Mouse (Mus musculus) adrenal gland, adult (tissue): ENCODE measurements around the gene Olfr1289.

Experiments used
- DNase-seq, 2 experiments: peaks; one replicate each; pipeline ENCODE4 v3.0.0; 2022 to 2023; ENCODE audit warnings: low spot score in 1 of 2; ENCODE audit not compliant: inconsistent age in 2 of 2

Olfr1289 gene

DNA sequence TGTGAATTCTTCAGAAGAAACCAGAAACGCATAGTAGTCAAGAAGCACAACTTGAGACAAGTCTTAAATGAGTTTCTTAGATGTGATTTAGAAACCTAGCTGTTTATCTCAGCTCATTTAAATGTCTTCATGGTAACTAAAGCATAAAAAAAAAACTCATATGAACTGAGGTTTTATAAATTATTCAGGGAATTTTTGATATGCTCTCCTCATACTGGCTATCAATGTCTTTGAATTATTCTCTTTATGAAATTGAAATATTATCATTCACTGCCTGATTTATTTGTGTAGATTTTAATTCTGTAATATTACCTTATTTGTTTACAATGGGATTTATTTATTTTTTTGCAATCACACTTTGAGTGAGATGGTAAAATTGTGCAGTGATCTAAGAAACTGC lies at the start of gene Olfr1289:
Gene Olfr1289, plus strand, starts transcription at position 301 of the 400 bp plus-strand sequence.
- DNase-seq = no peak

DNA sequence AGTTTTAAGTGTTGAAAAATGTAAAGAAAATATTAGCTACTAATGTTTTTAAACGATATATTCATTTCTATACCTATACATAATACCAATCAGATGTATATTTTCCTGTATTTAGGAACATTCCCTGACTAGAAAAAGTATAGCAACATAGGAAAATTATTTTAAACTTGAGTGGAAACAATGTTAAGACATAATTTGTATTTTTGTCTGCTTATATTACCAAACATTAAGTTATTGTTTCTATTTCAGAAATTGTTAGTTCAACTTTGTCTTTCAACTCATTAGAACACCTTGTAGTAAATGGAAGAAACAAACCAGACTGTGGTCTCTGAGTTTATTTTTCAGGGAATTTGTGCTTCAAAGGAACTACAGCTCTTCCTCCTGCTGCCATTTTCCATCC lies 31.8 kb upstream of the Olfr1289 start, which contains the start of gene Olfr1287:
Gene Olfr1287, plus strand, starts transcription at position 301 of the 400 bp plus-strand sequence.
- DNase-seq = no peak

DNA sequence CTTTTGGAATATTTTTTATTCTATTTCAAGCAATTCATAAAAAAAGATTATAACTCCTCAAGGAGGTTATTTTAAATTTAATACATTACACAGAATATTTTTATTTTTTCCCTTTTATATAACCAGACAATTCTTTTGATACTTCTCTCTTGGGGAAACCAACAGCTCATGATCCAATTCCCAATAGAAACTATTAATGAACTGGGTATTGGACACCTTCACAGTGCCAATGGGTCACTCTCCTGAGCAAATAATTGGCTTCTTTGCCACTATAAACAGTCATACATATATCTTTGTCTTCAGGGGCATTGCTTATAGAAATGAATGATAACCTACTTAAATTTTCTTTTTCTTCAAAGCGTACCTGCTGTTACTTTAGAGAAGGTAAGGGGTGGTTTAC lies 6.8 kb upstream of the Olfr1289 start, which contains the start of gene Olfr1288:
Gene Olfr1288, plus strand, starts transcription at position 301 of the 400 bp plus-strand sequence.
- no peak for DNase-seq

DNA sequence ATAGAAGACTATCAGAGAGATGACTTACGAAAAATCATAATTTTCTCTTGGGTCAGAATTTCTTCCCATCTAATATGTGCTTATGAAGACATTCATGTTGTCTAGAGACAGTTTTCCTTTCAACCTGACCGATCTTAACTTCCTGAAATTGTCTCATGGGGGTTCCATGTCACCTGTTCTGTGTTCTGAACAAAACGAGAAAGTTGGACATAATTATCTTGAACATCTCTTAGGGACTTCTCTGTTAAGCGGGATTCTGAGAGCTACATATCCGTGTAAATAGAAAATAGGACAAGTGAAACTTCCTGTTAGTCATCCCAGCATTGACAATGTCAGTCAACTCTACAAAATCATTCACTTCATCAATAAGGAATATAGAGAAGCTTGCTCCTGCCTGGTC lies 13.1 kb downstream of the Olfr1289 start, which contains the start of gene Olfr1290:
Gene Olfr1290, minus strand, starts transcription at position 101 of the 400 bp plus-strand sequence.
- DNase-seq = no peak

DNA sequence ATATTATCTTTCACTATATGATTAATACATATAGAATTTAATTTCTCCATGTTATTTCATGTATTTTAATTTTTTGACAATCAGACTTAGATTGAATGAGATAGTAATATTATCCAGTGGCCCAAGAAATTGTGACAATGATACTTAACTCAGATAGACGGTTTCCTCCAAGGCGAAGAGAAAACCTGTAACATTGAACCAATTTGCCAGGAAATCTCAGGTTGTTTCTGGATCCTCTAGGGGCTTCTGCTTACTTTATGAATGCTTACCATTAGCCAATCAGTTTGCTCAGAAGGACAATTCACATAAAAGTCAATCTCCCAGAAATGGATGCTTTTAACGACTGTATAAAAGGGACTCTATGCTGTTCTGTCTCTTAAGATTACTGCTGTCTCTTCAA lies 16.3 kb downstream of the Olfr1289 start, which contains the start of gene Olfr1291-ps1:
Gene Olfr1291-ps1, plus strand, starts transcription at position 301 of the 400 bp plus-strand sequence.
- DNase-seq = no peak

DNA sequence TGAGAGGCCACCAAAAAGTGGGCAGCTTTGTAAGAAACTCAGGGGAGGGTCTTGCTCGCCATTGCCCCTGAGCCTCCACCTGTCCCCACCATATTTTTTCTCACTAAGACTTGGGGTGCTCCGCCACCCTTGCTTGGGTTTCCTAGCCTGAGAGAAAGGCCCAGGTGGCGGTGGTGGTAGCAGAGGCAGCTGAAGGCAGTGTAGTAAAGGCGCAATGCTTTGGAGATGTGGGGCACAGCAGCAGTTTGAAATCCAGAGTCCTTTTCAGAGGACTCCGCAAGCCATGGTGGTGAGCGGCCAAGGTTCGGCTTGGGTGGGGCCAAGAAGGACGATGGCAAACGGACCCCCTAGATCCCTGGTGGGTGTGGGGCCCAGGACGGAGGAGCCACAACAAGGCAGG lies 36.8 kb downstream of the Olfr1289 start:
- DNase-seq = no peak

- no peak for DNase-seq
Measured at GRCm38 (mm10) chr2:111524903-111525302, 44.3 kb downstream of the Olfr1289 start, which contains the start of gene Olfr1293-ps. TSS of gene Olfr1293-ps (plus strand) at chr2:111525203.
